Mouse (Mus musculus) embryonic facial prominence, embryonic 12.5 days (tissue): Measurements from ENCODE around the gene Kirrel3. TPM values are rescaled to one million over a fixed set of nuclear protein-coding genes. Genes with fewer than 3 reads are reported as not detected.

Source experiments
- ATAC-seq: fragments of 200-750 bp; cut with Nextera tagmentation; 2 replicates; pipeline ENCODE4 v1.8.0; 2017; ENCODE audit not compliant: insufficient number of reproducible peaks, insufficient read depth, low FRiP score, low TSS enrichment
- H3K27ac ChIP-seq: fragments of 300-500 bp; sonication (generic); 2 replicates; pipeline ENCODE4 v1.5.1; 2016; ENCODE audit warnings: mild to moderate bottlenecking
- H3K27me3 ChIP-seq: fragments of 300-500 bp; sonication (generic); 2 replicates; pipeline ENCODE4 v1.6.1; 2016; ENCODE audit warnings: mild to moderate bottlenecking, moderate library complexity
- H3K36me3 ChIP-seq: fragments of 300-500 bp; sonication (generic); 2 replicates; pipeline ENCODE4 v1.6.1; 2016; ENCODE audit warnings: mild to moderate bottlenecking
- H3K4me1 ChIP-seq: fragments of 300-500 bp; sonication (generic); 2 replicates; pipeline ENCODE4 v1.6.1; 2016
- H3K4me2 ChIP-seq: fragments of 300-500 bp; sonication (generic); replicated peaks from 2 replicates; pipeline ENCODE4 v1.6.1; 2016; ENCODE audit warnings: mild to moderate bottlenecking, moderate library complexity
- H3K4me3 ChIP-seq: fragments of 300-500 bp; sonication (generic); 2 replicates; pipeline ENCODE4 v1.5.1; 2016; ENCODE audit warnings: mild to moderate bottlenecking
- H3K9ac ChIP-seq: fragments of 300-500 bp; sonication (generic); 2 replicates; pipeline ENCODE4 v1.6.1; 2016; ENCODE audit warnings: mild to moderate bottlenecking, moderate library complexity
- H3K9me3 ChIP-seq: fragments of 300-500 bp; sonication (generic); 2 replicates; pipeline ENCODE4 v1.6.1; 2016; ENCODE audit warnings: mild to moderate bottlenecking, moderate library complexity
- WGBS: fragments of 180-500 bp; shearing (Covaris S2); methylation state at CpG from one replicate; pipeline ENCODE4 v1.1.7; 2016; 5-methylcytosine and 5-hydroxymethylcytosine counted together
- polyA plus RNA-seq: library from polyadenylated mRNA; unstranded; fragments of >200 nt; fragmentation: Nextera tagmentation; extraction: Ambion mirVana; gene quantifications from 2 replicates; pipeline ENCODE4 v1.2.1, GENCODE M21; 2016

Gene Kirrel3
- polyA plus RNA-seq, 1 experiment from 2014 or later = 7.9 TPM

GRCm38 (mm10) chr9:35050701-35051454 lies 565.2 kb downstream of the Kirrel3 start:
- Histone ChIP-seq H3K27ac (no peak overlapping the region), H3K36me3 (peaks cover 45% of the 10 kb centered on the region), H3K9me3 (no peaks in the 10 kb centered on the region), H3K27me3 (no peaks in the 10 kb centered on the region), H3K4me1 (peaks cover 6% of the 10 kb centered on the region), H3K9ac (no peak overlapping the region), H3K4me2 (no peak overlapping the region), H3K4me3 (no peak overlapping the region)
- no peak for ATAC-seq
- 92% methylated on average over 6 of the region's 6 CpGs for WGBS

DNA sequence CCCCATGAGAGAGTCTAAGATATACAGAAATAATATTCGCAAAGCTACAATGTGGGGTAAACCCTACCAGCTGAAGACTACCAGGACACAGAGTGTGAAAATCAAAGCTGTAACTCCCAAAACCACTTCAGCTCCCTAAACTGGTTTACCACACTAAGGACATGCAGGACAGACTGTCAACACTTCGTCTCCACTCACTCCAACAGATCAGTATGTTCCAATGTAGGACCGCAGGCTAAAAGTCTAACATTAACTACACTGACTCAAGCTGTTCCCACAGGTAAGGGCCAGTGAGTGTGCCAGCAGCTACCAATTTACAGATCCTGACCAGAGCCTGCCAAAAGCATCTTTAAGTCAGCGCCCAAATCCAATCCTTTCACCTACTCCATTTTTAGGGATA lies 566.0 kb downstream of the Kirrel3 start:
- ATAC-seq = no peak
- H3K4me2 ChIP-seq = no peak overlapping the region
- no peaks in the 10 kb centered on the region for H3K27me3 ChIP-seq
- no peak overlapping the region for H3K9ac ChIP-seq
- H3K4me3 ChIP-seq = no peak overlapping the region
- no peak overlapping the region for H3K27ac ChIP-seq
- H3K4me1 ChIP-seq = no peaks in the 10 kb centered on the region
- H3K9me3 ChIP-seq = no peaks in the 10 kb centered on the region
- 88% methylated on average over 4 of the region's 4 CpGs for WGBS
- peaks cover 45% of the 10 kb centered on the region for H3K36me3 ChIP-seq

DNA sequence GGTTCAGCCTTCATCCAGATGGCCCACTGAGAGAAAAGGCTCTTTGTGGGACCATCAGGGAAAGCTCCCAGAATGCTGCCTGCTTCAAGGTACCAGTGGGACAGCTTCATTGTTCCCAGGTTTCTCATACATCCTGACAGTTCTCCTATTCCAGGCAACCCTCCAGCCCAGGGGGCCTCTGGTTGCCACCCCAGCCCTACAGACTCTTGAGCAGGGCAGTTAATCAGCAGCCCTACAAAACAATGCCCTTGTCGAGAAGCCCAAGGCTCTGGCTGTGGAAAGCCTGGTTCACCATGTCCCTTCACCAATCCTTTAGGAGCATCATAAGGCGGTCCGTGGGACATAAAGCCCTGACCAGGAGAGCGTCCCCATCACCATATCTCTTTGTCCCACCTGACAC lies 567.0 kb downstream of the Kirrel3 start:
- peaks cover 37% of the 10 kb centered on the region for H3K36me3 ChIP-seq
- H3K4me3 ChIP-seq = no peak overlapping the region
- H3K27me3 ChIP-seq = no peaks in the 10 kb centered on the region
- no peaks in the 10 kb centered on the region for H3K9me3 ChIP-seq
- H3K9ac ChIP-seq = no peak overlapping the region
- H3K4me1 ChIP-seq = no peaks in the 10 kb centered on the region
- WGBS = 90% methylated on average over 4 of the region's 4 CpGs
- H3K27ac ChIP-seq = no peak overlapping the region
- H3K4me2 ChIP-seq = no peak overlapping the region
- no peak for ATAC-seq

DNA sequence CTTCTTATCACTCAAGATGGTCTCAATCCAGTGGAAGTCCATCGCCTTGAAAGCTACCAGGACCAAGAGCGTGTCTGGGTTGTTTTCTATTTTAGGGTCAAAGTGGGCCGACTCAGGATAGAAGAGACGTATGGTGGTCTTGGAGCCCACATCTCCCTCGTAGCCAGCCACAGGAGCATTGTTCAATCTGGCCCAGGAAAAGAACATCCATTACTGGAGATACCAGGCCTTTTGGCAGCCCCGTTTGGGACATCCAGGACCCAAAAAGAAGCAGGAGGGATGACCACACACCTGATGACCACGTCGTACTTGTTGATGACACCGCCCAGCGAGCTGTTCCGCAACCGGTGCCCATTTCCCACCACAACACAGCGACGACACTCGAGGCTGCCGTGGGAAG lies 567.4 kb downstream of the Kirrel3 start:
- ATAC-seq = no peak

DNA sequence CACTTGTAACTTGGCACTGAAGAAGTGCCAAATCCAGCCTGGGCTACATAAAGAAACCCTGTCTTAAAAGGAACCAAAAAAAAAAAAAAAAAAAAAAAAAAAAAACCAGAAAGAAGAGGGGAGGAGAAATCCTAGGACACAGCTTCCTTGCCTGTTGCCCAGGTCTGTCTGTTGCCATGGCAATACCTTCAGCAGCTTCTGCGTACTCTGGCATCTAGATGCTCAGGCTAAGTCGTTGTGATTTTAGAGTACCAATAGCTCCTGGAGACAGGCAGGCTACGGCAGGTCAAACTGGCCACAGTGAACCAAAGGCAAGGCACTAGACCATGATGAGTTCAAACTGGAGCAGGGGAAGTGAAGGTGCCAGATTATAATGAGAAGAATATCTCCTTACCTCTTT lies 568.0 kb downstream of the Kirrel3 start:
- H3K9me3 ChIP-seq = no peaks in the 10 kb centered on the region
- H3K27me3 ChIP-seq = no peaks in the 10 kb centered on the region
- H3K4me3 ChIP-seq = no peak overlapping the region
- no peak overlapping the region for H3K4me2 ChIP-seq
- WGBS = 86% methylated on average over 3 of the region's 3 CpGs
- H3K9ac ChIP-seq = no peak overlapping the region
- peaks cover 32% of the 10 kb centered on the region for H3K36me3 ChIP-seq
- no peak for ATAC-seq
- no peaks in the 10 kb centered on the region for H3K4me1 ChIP-seq
- no peak overlapping the region for H3K27ac ChIP-seq

More for the DNA sequence above, 567.4 kb downstream of the Kirrel3 start:
- no peaks in the 10 kb centered on the region for H3K9me3 ChIP-seq
- H3K36me3 ChIP-seq = peaks cover 33% of the 10 kb centered on the region
- H3K9ac ChIP-seq = no peak overlapping the region
- no peak overlapping the region for H3K27ac ChIP-seq
- no peaks in the 10 kb centered on the region for H3K27me3 ChIP-seq
- H3K4me2 ChIP-seq = no peak overlapping the region
- H3K4me1 ChIP-seq = no peaks in the 10 kb centered on the region
- H3K4me3 ChIP-seq = no peak overlapping the region
- WGBS = 93% methylated on average over 16 of the region's 16 CpGs

- 85% methylated on average over 11 of the region's 11 CpGs for WGBS
- Histone ChIP-seq H3K9me3 (no peaks in the 10 kb centered on the region), H3K9ac (no peak overlapping the region), H3K27me3 (no peaks in the 10 kb centered on the region), H3K4me3 (no peak overlapping the region), H3K36me3 (peaks cover 25% of the 10 kb centered on the region), H3K4me1 (no peaks in the 10 kb centered on the region), H3K27ac (no peak overlapping the region), H3K4me2 (no peak overlapping the region)
- ATAC-seq = no peak
Measured at GRCm38 (mm10) chr9:35055528-35056330, 570.0 kb downstream of the Kirrel3 start.

- Histone ChIP-seq H3K4me1 (no peaks in the 10 kb centered on the region), H3K9ac (no peak overlapping the region), H3K4me2 (no peak overlapping the region), H3K4me3 (no peak overlapping the region), H3K27ac (no peak overlapping the region), H3K36me3 (peaks cover 21% of the 10 kb centered on the region), H3K9me3 (no peaks in the 10 kb centered on the region), H3K27me3 (no peaks in the 10 kb centered on the region)
- no peak for ATAC-seq
- WGBS = 84% methylated on average over 3 of the region's 3 CpGs
Measured at GRCm38 (mm10) chr9:35056611-35057010, 570.9 kb downstream of the Kirrel3 start.

DNA sequence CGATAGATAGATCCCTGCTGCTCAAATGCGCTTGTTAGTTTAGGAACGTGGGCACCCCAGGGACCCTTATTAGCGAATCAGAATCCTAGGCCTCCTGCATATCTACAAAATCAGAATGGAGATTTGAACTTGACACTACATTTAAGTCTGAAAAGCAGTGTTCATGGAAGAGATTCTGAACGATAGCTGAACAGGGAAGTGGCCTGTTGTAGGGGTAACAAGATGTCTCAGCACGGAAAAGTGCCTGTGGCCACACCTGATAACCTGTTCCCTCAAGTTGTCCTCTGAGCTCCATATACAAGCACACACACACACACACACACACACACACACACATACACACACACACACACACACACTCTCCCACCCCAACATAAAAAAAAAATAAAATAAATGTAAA lies 571.9 kb downstream of the Kirrel3 start:
- Histone ChIP-seq H3K9me3 (no peaks in the 10 kb centered on the region), H3K27me3 (no peaks in the 10 kb centered on the region), H3K4me2 (no peak overlapping the region), H3K4me3 (no peak overlapping the region), H3K36me3 (peaks cover 13% of the 10 kb centered on the region), H3K9ac (no peak overlapping the region), H3K4me1 (no peaks in the 10 kb centered on the region), H3K27ac (no peak overlapping the region)
- 81% methylated on average over 6 of the region's 6 CpGs for WGBS
- ATAC-seq = no peak

DNA sequence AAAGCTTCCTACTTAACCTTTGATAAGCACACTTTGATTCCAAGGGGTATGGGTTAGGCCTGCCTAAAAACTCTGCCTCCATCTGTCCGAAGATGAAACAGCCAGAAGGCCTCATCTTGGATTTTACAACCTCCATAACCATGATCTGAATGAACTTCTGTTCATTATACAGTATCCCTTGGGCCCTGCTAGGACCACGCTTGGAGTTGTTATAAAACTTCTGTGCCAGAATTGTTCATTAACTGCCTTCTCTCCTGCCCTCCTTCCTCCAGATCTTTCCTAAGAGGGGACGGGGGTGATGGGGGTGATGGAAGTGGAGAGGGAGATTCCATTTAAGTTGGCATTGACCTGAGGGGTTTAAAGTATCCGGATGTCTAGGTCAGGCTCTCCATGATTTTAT lies 572.5 kb downstream of the Kirrel3 start:
- ATAC-seq = no peak
- 90% methylated on average over 4 of the region's 4 CpGs for WGBS

GRCm38 (mm10) chr9:35058596-35059354 lies 573.1 kb downstream of the Kirrel3 start:
- H3K4me2 ChIP-seq = no peak overlapping the region
- WGBS = 92% methylated on average over 2 of the region's 2 CpGs
- H3K27ac ChIP-seq = no peak overlapping the region
- H3K4me1 ChIP-seq = no peaks in the 10 kb centered on the region
- no peak for ATAC-seq
- no peak overlapping the region for H3K9ac ChIP-seq
- H3K27me3 ChIP-seq = no peaks in the 10 kb centered on the region
- peaks cover 5% of the 10 kb centered on the region; the same call in 1 of the 2 replicates for H3K36me3 ChIP-seq
- H3K9me3 ChIP-seq = no peaks in the 10 kb centered on the region
- H3K4me3 ChIP-seq = no peak overlapping the region

More for the DNA sequence above, 572.5 kb downstream of the Kirrel3 start:
- Histone ChIP-seq H3K9me3 (no peaks in the 10 kb centered on the region), H3K4me1 (no peaks in the 10 kb centered on the region), H3K36me3 (peaks cover 8% of the 10 kb centered on the region), H3K27me3 (no peaks in the 10 kb centered on the region), H3K4me3 (no peak overlapping the region), H3K4me2 (no peak overlapping the region), H3K27ac (no peak overlapping the region), H3K9ac (no peak overlapping the region)

GRCm38 (mm10) chr9:35059881-35060280 lies 574.2 kb downstream of the Kirrel3 start:
- Histone ChIP-seq H3K4me3 (no peak overlapping the region), H3K4me1 (no peaks in the 10 kb centered on the region), H3K27ac (no peak overlapping the region), H3K36me3 (no peaks in the 10 kb centered on the region), H3K9ac (no peak overlapping the region), H3K27me3 (no peaks in the 10 kb centered on the region), H3K4me2 (no peak overlapping the region), H3K9me3 (no peaks in the 10 kb centered on the region)
- 86% methylated on average over 5 of the region's 5 CpGs for WGBS
- no peak for ATAC-seq
